Mouse (Mus musculus): Measurements from ENCODE around the gene Lingo2.
"Not testable (repeated sequence)": the region's sequence is repeated elsewhere in the genome, so short reads cannot be mapped to it uniquely, and the experiment has no call there.

Gene Lingo2

GRCm38 (mm10) chr4:35694360-35695136, 1257.0 kb downstream of the Lingo2 start:
- no peak for DNase-seq (ENCODE audit: inconsistent age in 2 of 2, low spot score in 1 of 2)

- no peak for DNase-seq (ENCODE audit: inconsistent age in 2 of 2, low spot score in 1 of 2)
Observed at GRCm38 (mm10) chr4:35690521-35690920, 1261.0 kb downstream of the Lingo2 start.

DNA sequence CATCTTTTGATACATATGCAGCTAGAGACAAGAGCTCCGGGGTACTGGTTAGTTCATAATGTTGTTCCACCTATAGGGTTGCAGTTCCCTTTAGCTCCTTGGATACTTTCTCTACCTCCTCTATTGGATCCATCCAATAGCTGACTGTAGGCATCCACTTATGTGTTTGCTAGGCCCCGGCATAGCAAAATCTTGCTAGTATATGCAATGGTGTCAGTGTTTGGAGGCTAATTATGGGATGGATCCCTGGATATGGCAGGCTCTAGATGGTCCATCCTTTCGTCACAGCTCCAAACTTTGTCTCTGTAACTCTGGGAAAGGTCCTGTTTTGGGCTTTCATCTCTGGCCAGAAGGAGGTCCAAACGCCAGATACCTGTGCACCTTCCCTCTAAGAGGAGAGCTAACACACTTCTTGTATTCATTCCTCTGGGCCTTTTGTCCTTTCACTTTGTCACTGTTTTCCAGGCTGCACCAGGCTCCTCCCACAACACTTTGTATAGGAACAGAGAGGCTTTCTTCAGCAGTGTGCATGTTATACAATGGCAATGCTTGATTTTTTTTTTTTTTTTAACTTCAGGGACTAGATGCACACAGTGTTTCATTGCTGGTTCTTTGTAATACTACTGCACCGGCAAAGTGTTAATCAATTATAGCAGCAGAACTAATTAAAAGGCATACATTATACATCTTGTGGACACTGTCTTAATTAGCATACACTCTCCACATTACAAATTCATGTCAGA, 1262.9 kb downstream of the Lingo2 start:
- DNase-seq (ENCODE audit: inconsistent age in 2 of 2, low spot score in 1 of 2), result not testable (repeated sequence)
